Mouse (Mus musculus) spleen, adult 2 months (tissue): ENCODE measurements around the gene E130114P18Rik.

Experiments used
- CTCF ChIP-seq: fragments of 200-500 bp; IDR thresholded peaks from 2 replicates; pipeline ENCODE4 v1.5.1; 2011; ENCODE audit warnings: mild to moderate bottlenecking, inconsistent platforms; ENCODE audit not compliant: insufficient read depth, insufficient read length, insufficient replicate concordance; ENCODE audit errors: extremely low read depth
- POLR2A ChIP-seq: fragments of 200-500 bp; IDR thresholded peaks from 2 replicates; pipeline ENCODE4 v1.6.1; 2011; ENCODE audit warnings: low read depth, low read length, inconsistent platforms

- TF ChIP-seq CTCF (no peak), POLR2A (no peak)
These were observed 129.5 kb downstream of the E130114P18Rik start for GRCm38 (mm10) chr4:97648436-97648707.
